Mouse (Mus musculus) liver, embryonic 16.5 days (tissue): ENCODE data around the gene Lhpp. TPM values are rescaled to one million over a fixed set of nuclear protein-coding genes. Genes with fewer than 3 reads are reported as not detected.
A peak's percentile ranks its signal among the peaks of the same experiment; 100 is the strongest.

ENCODE experiments used
- ATAC-seq: fragments of 200-750 bp; cut with Nextera tagmentation; 2 replicates; pipeline ENCODE4 v1.8.0; 2017; ENCODE audit warnings: low read depth, mild to moderate bottlenecking, moderate number of reproducible peaks, moderate library complexity
- H3K27ac ChIP-seq: fragments of 300-500 bp; sonication (generic); 2 replicates; pipeline ENCODE4 v1.5.1; 2014; ENCODE audit warnings: mild to moderate bottlenecking, low read length
- H3K27me3 ChIP-seq: fragments of 300-500 bp; sonication (generic); 2 replicates; pipeline ENCODE4 v1.6.1; 2014; ENCODE audit warnings: low read depth, low read length, mixed read lengths; ENCODE audit not compliant: control insufficient read depth, insufficient read depth
- H3K36me3 ChIP-seq: fragments of 300-500 bp; sonication (generic); 2 replicates; pipeline ENCODE4 v1.6.1; 2014; ENCODE audit warnings: mild to moderate bottlenecking; ENCODE audit not compliant: control insufficient read depth, insufficient read depth
- H3K4me1 ChIP-seq: fragments of 300-500 bp; sonication (generic); 2 replicates; pipeline ENCODE4 v1.6.1; 2014; ENCODE audit warnings: low read depth, low read length, mixed read lengths; ENCODE audit not compliant: control insufficient read depth
- H3K4me2 ChIP-seq: fragments of 300-500 bp; sonication (generic); 2 replicates; pipeline ENCODE4 v1.6.1; 2014; ENCODE audit warnings: low read depth, low read length, mixed read lengths
- H3K4me3 ChIP-seq: fragments of 300-500 bp; sonication (generic); 2 replicates; pipeline ENCODE4 v1.5.1; 2014; ENCODE audit warnings: low read depth, mild to moderate bottlenecking, low read length
- H3K9ac ChIP-seq: fragments of 300-500 bp; sonication (generic); 2 replicates; pipeline ENCODE4 v1.6.1; 2014; ENCODE audit warnings: low read depth, low read length
- H3K9me3 ChIP-seq: fragments of 300-500 bp; sonication (generic); replicated peaks from 2 replicates; pipeline ENCODE4 v1.6.1; 2016; ENCODE audit warnings: low read length; ENCODE audit not compliant: control insufficient read depth
- WGBS: fragments of 180-500 bp; shearing (Covaris S2); extraction: QIAGEN DNeasy Blood & Tissue Kit; methylation state at CpG from one replicate; pipeline ENCODE4 v1.1.7; 2014; ENCODE audit not compliant: insufficient replicate concordance; 5-methylcytosine and 5-hydroxymethylcytosine counted together
- polyA plus RNA-seq: library from polyadenylated mRNA; unstranded; fragments of >200 nt; fragmentation: Nextera tagmentation; extraction: Ambion mirVana; gene quantifications from 2 replicates; pipeline ENCODE4 v1.2.1, GENCODE M21; 2015

Gene Lhpp
- polyA plus RNA-seq, 1 experiment from 2014 or later, result 4.0 TPM

- H3K9ac ChIP-seq, result no peak overlapping the region
- 78% methylated on average over 11 of the region's 11 CpGs for WGBS
- no peak for ATAC-seq
- no peaks in the 10 kb centered on the region for H3K36me3 ChIP-seq
- H3K9me3 ChIP-seq, result no peaks in the 10 kb centered on the region
- H3K27ac ChIP-seq, result no peak overlapping the region
- H3K27me3 ChIP-seq, result no peaks in the 10 kb centered on the region
- H3K4me3 ChIP-seq, result no peak overlapping the region
- no peaks in the 10 kb centered on the region; the same call in 1 of the 2 replicates for H3K4me1 ChIP-seq
- H3K4me2 ChIP-seq, result no peak overlapping the region
Measured at GRCm38 (mm10) chr7:132681296-132681695, 70.9 kb downstream of the Lhpp start.

- Histone ChIP-seq H3K9ac (no peak overlapping the region), H3K4me3 (no peak overlapping the region), H3K27ac (no peak overlapping the region), H3K4me1 (peaks cover 4% of the 10 kb centered on the region), H3K27me3 (no peaks in the 10 kb centered on the region), H3K36me3 (no peaks in the 10 kb centered on the region), H3K9me3 (no peaks in the 10 kb centered on the region), H3K4me2 (no peak overlapping the region)
- 76% methylated on average over 1 of the region's 1 CpGs for WGBS
- ATAC-seq, result no peak
Measured at GRCm38 (mm10) chr7:132681831-132682230, 71.4 kb downstream of the Lhpp start.

GRCm38 (mm10) chr7:132682336-132682735 lies 71.9 kb downstream of the Lhpp start:
- ATAC-seq, result no peak
- H3K4me3 ChIP-seq, result no peak overlapping the region
- H3K27me3 ChIP-seq, result no peaks in the 10 kb centered on the region
- no peak overlapping the region for H3K27ac ChIP-seq
- H3K36me3 ChIP-seq, result no peaks in the 10 kb centered on the region
- no peaks in the 10 kb centered on the region for H3K9me3 ChIP-seq
- peaks cover 4% of the 10 kb centered on the region for H3K4me1 ChIP-seq
- H3K4me2 ChIP-seq, result no peak overlapping the region
- H3K9ac ChIP-seq, result no peak overlapping the region
- 82% methylated on average over 3 of the region's 3 CpGs for WGBS

GRCm38 (mm10) chr7:132682901-132683300 lies 72.5 kb downstream of the Lhpp start:
- Histone ChIP-seq H3K4me2 (no peak overlapping the region), H3K9ac (no peak overlapping the region), H3K9me3 (no peaks in the 10 kb centered on the region), H3K36me3 (no peaks in the 10 kb centered on the region), H3K27me3 (no peaks in the 10 kb centered on the region), H3K27ac (no peak overlapping the region), H3K4me3 (no peak overlapping the region), H3K4me1 (peaks cover 4% of the 10 kb centered on the region)
- no peak for ATAC-seq
- WGBS, result 64% methylated on average over 3 of the region's 3 CpGs

GRCm38 (mm10) chr7:132683923-132684322 lies 73.5 kb downstream of the Lhpp start:
- peaks cover 4% of the 10 kb centered on the region for H3K4me1 ChIP-seq
- H3K27me3 ChIP-seq, result no peaks in the 10 kb centered on the region
- H3K4me2 ChIP-seq, result no peak overlapping the region
- WGBS, result 76% methylated on average over 4 of the region's 4 CpGs
- H3K36me3 ChIP-seq, result no peaks in the 10 kb centered on the region
- H3K4me3 ChIP-seq, result no peak overlapping the region
- ATAC-seq, result no peak
- H3K9me3 ChIP-seq, result no peaks in the 10 kb centered on the region
- no peak overlapping the region for H3K9ac ChIP-seq
- no peak overlapping the region for H3K27ac ChIP-seq

GRCm38 (mm10) chr7:132686515-132686914 lies 76.1 kb downstream of the Lhpp start:
- no peak overlapping the region for H3K9ac ChIP-seq
- WGBS, result 17% methylated on average over 3 of the region's 3 CpGs

GRCm38 (mm10) chr7:132687897-132688296 lies 77.5 kb downstream of the Lhpp start:
- no peak overlapping the region for H3K9ac ChIP-seq
- H3K27me3 ChIP-seq, result no peaks in the 10 kb centered on the region
- H3K27ac ChIP-seq, result no peak overlapping the region
- no peak for ATAC-seq
- H3K36me3 ChIP-seq, result no peaks in the 10 kb centered on the region
- WGBS, result 39% methylated on average over 2 of the region's 2 CpGs
- H3K4me2 ChIP-seq, result no peak overlapping the region
- peaks cover 4% of the 10 kb centered on the region for H3K4me1 ChIP-seq
- no peak overlapping the region for H3K4me3 ChIP-seq
- H3K9me3 ChIP-seq, result no peaks in the 10 kb centered on the region

More at GRCm38 (mm10) chr7:132686515-132686914, 76.1 kb downstream of the Lhpp start:
- ATAC-seq, result peak; percentile 41; the same call in 1 of the 2 replicates
- Histone ChIP-seq H3K9me3 (no peaks in the 10 kb centered on the region), H3K4me2 (no peak overlapping the region), H3K36me3 (no peaks in the 10 kb centered on the region), H3K4me1 (peaks cover 4% of the 10 kb centered on the region), H3K27ac (no peak overlapping the region), H3K4me3 (no peak overlapping the region), H3K27me3 (no peaks in the 10 kb centered on the region)

GRCm38 (mm10) chr7:132688721-132689120 lies 78.3 kb downstream of the Lhpp start:
- Histone ChIP-seq H3K9me3 (no peaks in the 10 kb centered on the region), H3K4me2 (no peak overlapping the region), H3K27ac (no peak overlapping the region), H3K4me1 (peaks cover 4% of the 10 kb centered on the region), H3K36me3 (no peaks in the 10 kb centered on the region), H3K9ac (no peak overlapping the region), H3K27me3 (no peaks in the 10 kb centered on the region), H3K4me3 (no peak overlapping the region)
- WGBS, result 57% methylated on average over 5 of the region's 5 CpGs
- no peak for ATAC-seq

GRCm38 (mm10) chr7:132689722-132690121 lies 79.3 kb downstream of the Lhpp start:
- no peak overlapping the region for H3K27ac ChIP-seq

More at GRCm38 (mm10) chr7:132689722-132690121, 79.3 kb downstream of the Lhpp start:
- Histone ChIP-seq H3K36me3 (no peaks in the 10 kb centered on the region), H3K9me3 (no peaks in the 10 kb centered on the region), H3K4me3 (no peak overlapping the region), H3K4me2 (no peak overlapping the region), H3K27me3 (no peaks in the 10 kb centered on the region), H3K9ac (no peak overlapping the region), H3K4me1 (peaks cover 4% of the 10 kb centered on the region)
- ATAC-seq, result no peak
- WGBS, result 31% methylated on average over 5 of the region's 5 CpGs
